Mouse (Mus musculus) adrenal gland, adult 10 weeks (tissue): Measurements from ENCODE around the gene Osbpl3. TPM values are rescaled to one million over a fixed set of nuclear protein-coding genes. Genes with fewer than 3 reads are reported as not detected.

ENCODE experiments used
- polyA plus RNA-seq: library from polyadenylated mRNA; stranded (reverse); fragments of 350-450 nt; fragmentation: Illumina TruSeq; extraction: RNeasy Lipid Tissue Mini Kit (QIAGEN cat#74804); gene quantifications from one replicate; pipeline ENCODE4 v1.2.3, GENCODE M21; 2014; ENCODE audit warnings: low read depth, low replicate concordance

The Osbpl3 gene
- polyA plus RNA-seq = 40.1 TPM

GRCm38 (mm10) chr6:50455829-50456469, at the start of gene Osbpl3:
Gene Osbpl3, minus strand, starts transcription at chr6:50456201.

GRCm38 (mm10) chr6:50263670-50264069, 192.3 kb downstream of the Osbpl3 start, which contains the start of gene Gsdme:
Gene Gsdme, minus strand, starts transcription at chr6:50263862.

Other genes with a start within 250 kb of the Osbpl3 start
- gene Gsdme, start 192.3 kb downstream of the Osbpl3 start, polyA plus RNA-seq = 0.99 TPM
- 273 TPM for gene Cycs, start 110.3 kb upstream of the Osbpl3 start, polyA plus RNA-seq
- 0.47 TPM for gene 4921507P07Rik, start 140.4 kb upstream of the Osbpl3 start, polyA plus RNA-seq
- not detected for gene Npvf, start 198.2 kb upstream of the Osbpl3 start, polyA plus RNA-seq